Mouse (Mus musculus) neutrophil, adult 5-6 weeks (primary cell): ENCODE measurements at regions not wholly inside any gene's neighbourhood (a gene's known extent, or its start where the extent isn't known, plus 50 kb on each side); places are given as distances from the start of the nearest gene placed in this dataset.
"Not testable (repeated sequence)": the region's sequence is repeated elsewhere in the genome, so short reads cannot be mapped to it uniquely, and the experiment has no call there.

Source experiments
- ATAC-seq: fragments of 151-379, 151-347 bp; 2 replicates; pipeline ENCODE4 v1.8.0; 2017; ENCODE audit warnings: mild to moderate bottlenecking, moderate TSS enrichment; ENCODE audit not compliant: insufficient number of reproducible peaks, poor library complexity, low FRiP score, severe bottlenecking; ENCODE audit errors: extremely low read depth

- no peak for ATAC-seq
These were observed 74.1 kb upstream of the Diaph3 start for GRCm38 (mm10) chr14:87215099-87215498.

DNA sequence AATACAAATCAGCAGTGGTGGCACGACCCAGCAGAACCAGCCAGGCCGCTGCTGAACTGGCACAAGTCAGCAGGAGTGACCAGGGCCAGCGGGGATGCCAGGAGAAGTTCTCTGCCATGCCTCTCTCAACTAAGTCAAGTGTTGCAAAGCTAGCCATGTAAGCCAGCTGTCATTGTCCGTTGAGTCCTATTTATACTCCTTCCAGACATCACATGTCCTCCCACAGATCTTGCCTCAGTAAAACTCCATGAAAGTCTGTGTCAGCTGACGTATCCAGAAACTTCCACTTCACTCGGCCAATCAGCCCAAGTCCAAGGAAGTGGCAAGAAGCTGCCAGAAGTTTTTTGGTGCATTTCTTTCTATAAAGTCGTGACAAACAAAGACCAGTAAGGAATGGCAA, 76.0 kb upstream of the Diaph3 start:
- ATAC-seq, result no peak

DNA sequence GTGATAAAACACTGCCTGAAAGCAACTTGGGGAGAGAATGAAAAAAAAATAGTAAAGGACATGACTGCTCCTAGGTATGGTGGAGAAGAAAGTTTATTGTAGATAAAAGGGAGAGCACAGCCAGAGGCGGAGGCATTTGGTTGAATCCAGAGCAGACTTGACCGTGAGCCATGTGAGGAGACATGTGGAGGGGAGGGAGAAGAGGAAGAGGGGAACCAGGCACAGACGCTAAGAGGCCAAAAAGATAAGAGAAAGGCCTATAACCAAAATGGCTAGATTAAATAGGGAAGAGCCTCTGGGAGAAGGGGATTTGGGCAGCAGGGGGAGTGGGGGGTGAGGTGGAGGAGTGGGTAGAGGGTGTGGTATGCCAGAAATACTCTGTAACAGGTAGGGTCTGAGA, 78.9 kb upstream of the Diaph3 start:
- ATAC-seq, result no peak

DNA sequence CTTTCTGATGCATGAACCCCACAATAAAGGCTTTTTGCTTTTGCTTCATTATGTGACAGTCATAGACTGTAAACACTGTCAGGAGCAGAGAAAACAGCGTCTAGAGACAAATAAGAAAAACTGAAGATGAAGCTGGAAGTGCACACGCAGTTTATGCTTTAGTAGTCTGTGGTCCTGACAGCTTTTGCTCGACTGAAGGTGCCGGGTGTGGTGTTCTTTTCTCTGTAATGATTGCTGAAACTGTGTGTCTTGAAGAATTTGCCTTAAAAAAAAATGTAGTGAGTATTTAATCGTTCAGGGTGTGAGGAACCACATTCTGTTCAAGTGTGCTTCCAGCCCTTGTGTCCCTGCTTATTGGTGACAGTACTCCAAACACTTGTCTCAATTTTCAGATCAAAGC, 83.8 kb upstream of the Diaph3 start:
- no peak for ATAC-seq

- no peak for ATAC-seq
These were observed 108.2 kb upstream of the Diaph3 start for GRCm38 (mm10) chr14:87249258-87249657.

- no peak for ATAC-seq
These were observed 114.6 kb upstream of the Diaph3 start for GRCm38 (mm10) chr14:87255484-87256208.

- no peak for ATAC-seq
These were observed 120.7 kb upstream of the Diaph3 start for GRCm38 (mm10) chr14:87261726-87262125.

DNA sequence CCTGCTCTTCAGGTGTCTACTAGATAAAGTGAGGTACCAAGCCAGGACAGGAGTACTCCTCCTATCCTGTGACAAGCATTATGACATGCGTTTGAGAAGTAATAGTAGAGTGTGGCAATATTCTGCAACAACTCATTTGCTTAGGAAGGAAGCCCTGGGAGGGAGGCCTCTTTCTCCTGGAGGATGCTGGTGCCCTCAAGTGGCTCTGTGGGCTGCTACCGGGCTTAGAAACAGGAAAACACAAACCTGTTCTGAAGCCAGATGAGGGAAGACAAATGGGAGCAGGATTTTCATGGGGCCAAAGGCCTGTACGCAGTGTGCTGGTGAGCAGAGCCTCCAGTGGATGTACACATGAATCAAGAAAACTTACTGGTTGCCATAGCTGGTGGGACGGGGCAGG, 123.8 kb upstream of the Diaph3 start:
- ATAC-seq, result no peak

- no peak for ATAC-seq
These were observed 125.3 kb upstream of the Diaph3 start for GRCm38 (mm10) chr14:87266309-87266708.

GRCm38 (mm10) chr14:87289266-87289665, 127.2 kb upstream of the Tdrd3 start:
- ATAC-seq, result not testable (repeated sequence)

DNA sequence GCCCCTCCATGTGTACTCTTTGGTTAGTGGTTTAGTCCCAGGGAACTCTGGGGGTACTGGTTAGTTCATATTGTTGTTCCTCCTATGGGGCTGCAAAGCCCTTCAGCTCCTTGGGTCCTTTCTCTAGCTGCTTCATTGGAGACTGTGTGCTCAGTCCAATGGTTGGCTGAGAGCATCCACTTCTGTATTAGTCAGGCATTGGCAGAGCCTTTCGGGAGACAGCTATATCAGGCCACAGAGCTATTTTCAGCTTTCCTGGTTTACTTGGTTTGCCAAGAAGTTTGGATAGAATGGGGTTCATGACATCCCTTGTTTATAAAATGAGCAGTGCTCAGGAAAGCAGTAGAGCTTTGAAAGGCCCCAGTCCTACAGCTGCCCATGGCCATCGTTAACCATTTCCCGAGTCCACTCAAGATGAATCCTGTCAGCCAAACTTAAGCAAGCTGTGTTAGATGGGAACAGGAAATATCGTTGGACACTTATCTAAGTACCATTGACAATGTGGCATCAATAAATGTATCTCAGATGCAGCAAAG, 126.7 kb upstream of the Tdrd3 start:
- ATAC-seq, result no peak

DNA sequence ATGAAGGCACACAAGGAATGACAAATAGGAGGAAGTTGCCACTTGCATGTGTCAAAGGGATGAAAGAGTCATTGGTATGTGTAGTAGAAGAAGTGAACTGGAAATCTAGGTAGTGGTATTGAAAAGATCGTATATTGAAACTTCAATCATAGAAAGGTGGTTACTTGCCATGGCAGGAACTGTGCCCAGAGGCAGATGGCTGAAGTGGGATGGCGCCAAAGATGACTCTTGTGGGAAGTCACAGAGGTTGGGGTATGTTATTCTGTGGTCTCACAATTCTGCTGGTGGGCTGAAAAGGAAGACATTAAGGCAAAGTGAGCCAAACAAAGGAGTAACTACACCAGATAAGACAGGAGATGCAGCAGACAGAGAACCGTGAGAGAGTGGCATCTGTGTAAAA, 121.2 kb upstream of the Tdrd3 start:
- ATAC-seq, result no peak

- no peak for ATAC-seq
These were observed 119.3 kb upstream of the Tdrd3 start for GRCm38 (mm10) chr14:87297160-87297559.

DNA sequence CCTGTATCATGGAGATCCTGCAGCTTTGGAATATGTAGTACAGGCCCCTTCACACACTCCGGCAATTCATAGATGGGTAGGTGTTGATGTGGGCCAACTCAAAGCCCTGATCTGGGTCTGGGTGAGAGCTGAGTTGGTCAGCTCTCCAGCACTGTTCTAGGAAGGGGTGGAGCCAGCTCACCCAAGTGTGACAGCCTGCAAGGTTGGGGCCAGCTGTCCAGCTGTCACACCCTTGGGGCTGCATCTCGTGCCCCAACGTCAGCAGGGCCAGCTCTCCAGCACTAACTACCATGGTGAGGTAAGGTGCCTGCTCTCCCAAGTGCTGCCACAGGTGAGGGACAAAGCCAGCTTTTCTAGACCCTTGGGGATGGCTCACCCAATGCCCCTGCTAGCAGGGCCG, 115.6 kb upstream of the Tdrd3 start:
- ATAC-seq, result no peak

- ATAC-seq, result no peak
These were observed 114.9 kb upstream of the Tdrd3 start for GRCm38 (mm10) chr14:87301564-87301963.

DNA sequence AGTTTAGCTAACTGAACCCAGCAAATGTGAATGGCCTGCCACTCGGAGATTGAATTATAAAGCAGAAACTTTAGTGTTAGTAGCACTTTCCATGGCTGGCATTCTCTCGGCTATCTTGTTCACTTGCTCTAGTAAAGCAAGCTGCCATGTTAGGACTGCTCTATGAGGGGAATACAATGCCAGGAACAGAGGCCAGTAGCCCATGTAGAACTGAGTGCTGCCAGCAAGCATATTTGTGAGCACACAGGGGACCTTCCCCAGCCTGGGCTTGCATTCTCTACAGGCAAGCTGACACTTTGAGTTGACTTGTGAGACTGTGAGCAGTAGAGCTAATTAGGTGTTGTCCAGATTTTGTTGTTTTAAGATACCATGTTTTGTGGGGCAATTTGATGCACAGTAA, 111.0 kb upstream of the Tdrd3 start:
- no peak for ATAC-seq

GRCm38 (mm10) chr14:87306011-87306410, 110.4 kb upstream of the Tdrd3 start:
- ATAC-seq, result no peak

DNA sequence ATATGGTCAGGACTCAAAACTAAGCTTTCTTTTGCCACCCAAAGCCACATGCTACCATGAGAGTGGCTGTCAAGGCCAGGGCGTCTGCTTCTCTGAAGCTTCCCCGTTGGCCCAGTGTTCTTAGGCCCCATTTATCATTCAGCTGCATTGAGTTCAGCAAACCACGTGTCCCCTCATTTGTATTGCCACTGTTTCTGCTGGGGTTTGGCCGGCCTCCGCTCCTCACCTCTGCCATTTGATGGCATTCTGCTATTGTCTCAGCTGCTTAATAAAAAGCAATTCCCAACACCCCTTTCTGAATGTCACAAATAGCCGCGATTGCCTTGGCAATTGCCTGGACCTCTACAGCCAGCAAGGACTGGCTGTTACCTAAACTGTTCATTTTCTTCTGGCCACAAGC, 108.4 kb upstream of the Tdrd3 start:
- ATAC-seq, result no peak

DNA sequence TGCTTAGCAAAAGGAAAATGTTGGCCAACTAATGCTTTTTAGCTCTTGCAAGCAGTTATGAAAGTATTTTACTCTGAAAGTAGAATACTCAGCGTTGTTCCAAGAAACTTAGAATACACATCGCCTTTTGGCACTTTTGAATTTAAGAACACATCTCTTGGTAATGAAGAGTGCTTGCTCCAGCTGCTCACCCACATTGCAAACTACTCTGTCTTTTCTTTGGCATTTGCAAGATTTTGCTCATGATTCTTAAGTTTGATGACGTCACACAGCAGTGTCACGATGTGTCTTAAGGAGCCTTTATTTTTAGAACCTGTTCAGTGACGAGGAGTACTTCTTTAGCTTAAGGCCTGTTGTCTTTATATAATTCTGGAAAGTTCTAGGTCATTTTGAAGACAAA, 104.1 kb upstream of the Tdrd3 start:
- no peak for ATAC-seq

GRCm38 (mm10) chr14:87314999-87315732, 101.3 kb upstream of the Tdrd3 start:
- ATAC-seq, result 0 out of 2 replicates have a peak, but pooled peaks have one; percentile 39
